8 mouse cellular contexts compared by ENCODE assay signal in genomic region chr10:115323295-115323694, GRCm38 (mm10). TPM values are rescaled to one million over a fixed set of nuclear protein-coding genes. Genes with fewer than 3 reads are reported as not detected.
DNase-seq lines count a peak whose midpoint lies in the region; ATAC-seq and TF ChIP-seq lines count a peak whose summit lies in the region.

No protein-coding gene starts in this region.

- no peaks in the 10 kb centered on the region; the same call in 1 of the 2 replicates for H3K4me1 ChIP-seq in lung, adult 2 months (ENCODE audit: control insufficient read depth, insufficient read depth, low read length)

- ATAC-seq in activated CD4-positive, CD25-positive, alpha-beta regulatory T cell, adult 4 months, result peak; percentile 89

- TF ChIP-seq POLR2A in lung, adult 2 months (IDR thresholded peaks at IDR 0.05; ENCODE audit: borderline replicate concordance, extremely low read depth, low read depth, low read length), result no peak

- TF ChIP-seq CTCF in lung, adult 2 months (IDR thresholded peaks at IDR 0.05; ENCODE audit: insufficient read depth, low read length), result peak; percentile 86

- DNase-seq in CD8-positive naive resting alpha-beta T cell, adult 2 months (ENCODE audit: low read depth in 2 of 2, low spot score in 2 of 2), result peak; percentile 68 to 72
- peak; percentile 72 to 82 for DNase-seq in cerebellum, postnatal 36 days
- DNase-seq in gastrocnemius, postnatal 10 days, result peak; percentile 70
- peak; percentile 71 for DNase-seq in kidney, postnatal 14 days
- DNase-seq in lung, adult 2 months, result peak; percentile 67
- peak; percentile 63 for DNase-seq in right cerebral cortex, adult 18-20 months
- peak; percentile 72 for DNase-seq in urinary bladder, postnatal 25 days (ENCODE audit: low spot score)

- 6% methylated on average over 6 of the region's 6 CpGs for WGBS in lung, adult 2 months

- no peak overlapping the region for H3K4me3 ChIP-seq in lung, adult 2 months (replicated peaks; ENCODE audit: extremely low read depth, low read depth, low read length)

RNA-seq across cellular contexts. Expression of gene Rab21, which starts 7.9 kb away (rescaled TPM):
- polyA plus RNA-seq in activated CD4-positive, CD25-positive, alpha-beta regulatory T cell, adult 4 months (2017; shearing (Covaris generic)), result 10 to 100 TPM; 21.3 to 26.2 TPM
- 10 to 100 TPM; 30.1 to 31.4 TPM for total RNA-seq in gastrocnemius, postnatal 10 days (2021)
- polyA plus RNA-seq in lung, adult 2 months (2012; rRNA removed), result 25.4 and 27.9 TPM in 2 replicates

RNA-seq across cellular contexts. Expression of gene Tmem19, which starts 39.0 kb away (rescaled TPM):
- polyA plus RNA-seq in activated CD4-positive, CD25-positive, alpha-beta regulatory T cell, adult 4 months (2017; shearing (Covaris generic)), result 10 to 100 TPM; 41.0 to 44.7 TPM
- total RNA-seq in gastrocnemius, postnatal 10 days (2021), result 10 to 100 TPM; 12.3 to 12.7 TPM
- polyA plus RNA-seq in lung, adult 2 months (2012; rRNA removed), result 10.1 and 18.3 TPM in 2 replicates
